Mouse (Mus musculus) embryonic fibroblast, embryonic 13.5 days (primary cell): ENCODE data around the gene Rasgrp4.

Experiments
- CTCF ChIP-seq: IDR thresholded peaks from 2 replicates; pipeline ENCODE4 v1.5.1; 2011; ENCODE audit warnings: mild to moderate bottlenecking, control low read depth, low read length, moderate library complexity, borderline replicate concordance; ENCODE audit not compliant: insufficient read depth
- POLR2A ChIP-seq: IDR thresholded peaks from 2 replicates; pipeline ENCODE4 v1.6.1; 2011; ENCODE audit warnings: low read depth, mild to moderate bottlenecking, control low read depth, low read length, moderate library complexity

DNA sequence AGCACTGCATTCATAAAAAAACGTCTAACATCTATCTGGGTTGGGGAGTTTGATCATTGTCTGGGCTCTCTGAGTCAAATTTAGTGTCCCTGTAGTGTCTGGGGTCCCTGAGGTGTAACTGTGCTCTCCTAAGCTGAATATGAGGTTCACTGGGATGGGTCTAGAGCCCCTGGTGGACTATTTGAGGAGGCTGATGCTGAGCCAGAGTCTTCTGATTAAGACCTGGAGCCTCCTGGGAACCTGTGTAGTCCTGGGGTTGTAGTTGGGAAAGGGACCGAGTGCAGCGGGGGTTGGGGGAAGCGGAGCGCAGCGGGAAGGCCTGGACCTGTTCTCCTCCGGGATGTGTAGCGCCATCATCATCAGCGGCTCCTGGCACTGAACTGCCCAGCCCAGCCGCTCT, 47.7 kb upstream of the Rasgrp4 start:
- TF ChIP-seq POLR2A (no peak), CTCF (no peak)
